Mouse (Mus musculus) left cerebral cortex, adult 6 months (tissue): ENCODE measurements around the gene Snx9. TPM values are rescaled to one million over a fixed set of nuclear protein-coding genes. Genes with fewer than 3 reads are reported as not detected.

Experiments used
- long read RNA-seq, 2 experiments: library from polyadenylated mRNA; unstranded; transcript quantifications; one replicate each; pipeline ENCODE4 v2.0.0; 2019 to 2020
- polyA plus RNA-seq: library from polyadenylated mRNA; unstranded; fragments of <200 nt; fragmentation: Nextera tagmentation; gene quantifications from 2 replicates; pipeline ENCODE4 v1.2.3, GENCODE M21; 2021

Snx9 gene
- 3.4 and 6.1 TPM in 2 replicates for polyA plus RNA-seq
- long read RNA-seq, experiment 1, transcript Snx9-201 (18 exons, 3,331 nt) = major isoform, 12 of 19 reads
- long read RNA-seq, experiment 1, partial matches to known transcripts = 6 of 19 reads
- long read RNA-seq, experiment 1, other reads (novel, unspliced or antisense) = 1 of 19 reads
- long read RNA-seq, experiment 2, partial matches to known transcripts = 4 of 5 reads
- long read RNA-seq, experiment 2, other reads (novel, unspliced or antisense) = 1 of 5 reads

DNA sequence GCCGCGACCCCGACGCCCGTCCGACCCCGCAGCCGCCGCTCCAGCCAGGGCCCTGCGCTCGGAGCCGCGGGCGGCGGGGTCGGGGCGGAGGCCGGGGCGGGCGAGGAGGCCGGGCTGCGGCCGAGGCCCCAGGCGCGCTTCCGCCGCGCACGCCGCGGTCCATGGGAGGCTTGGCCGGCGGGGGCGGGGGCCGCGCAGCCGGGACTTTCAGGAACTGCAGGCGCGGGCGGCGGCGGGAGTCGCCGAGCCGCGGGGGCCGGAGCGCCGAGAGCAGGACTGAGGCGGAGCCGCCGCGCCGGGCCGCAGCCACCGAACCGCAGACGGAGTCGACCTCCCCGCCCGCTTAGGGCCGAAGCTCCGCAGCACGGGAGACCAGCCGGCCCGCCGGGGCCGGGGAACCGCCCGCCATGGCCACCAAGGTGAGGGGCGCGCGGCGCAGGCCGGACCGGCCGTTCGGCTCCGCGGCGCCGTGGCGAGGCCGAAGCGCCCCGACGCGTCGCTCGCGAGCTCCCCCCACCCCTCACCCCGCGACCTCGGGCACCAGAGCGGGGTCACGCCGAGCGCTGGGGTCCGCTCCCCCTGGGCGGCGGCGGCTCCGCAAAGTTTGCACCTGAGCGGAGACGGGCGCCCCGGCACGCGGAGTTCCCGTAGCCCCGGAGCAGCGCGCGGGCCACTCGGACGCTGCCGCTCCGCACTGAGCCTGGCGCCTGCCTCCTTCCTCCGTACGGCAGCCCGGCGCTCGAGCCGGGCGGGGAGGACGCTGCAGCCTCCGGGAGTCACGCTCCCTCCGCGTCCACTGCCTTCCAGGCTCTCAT, at the start of gene Snx9:
Snx9 (plus strand) TSS at position 202 of the 815 bp plus-strand sequence.

DNA sequence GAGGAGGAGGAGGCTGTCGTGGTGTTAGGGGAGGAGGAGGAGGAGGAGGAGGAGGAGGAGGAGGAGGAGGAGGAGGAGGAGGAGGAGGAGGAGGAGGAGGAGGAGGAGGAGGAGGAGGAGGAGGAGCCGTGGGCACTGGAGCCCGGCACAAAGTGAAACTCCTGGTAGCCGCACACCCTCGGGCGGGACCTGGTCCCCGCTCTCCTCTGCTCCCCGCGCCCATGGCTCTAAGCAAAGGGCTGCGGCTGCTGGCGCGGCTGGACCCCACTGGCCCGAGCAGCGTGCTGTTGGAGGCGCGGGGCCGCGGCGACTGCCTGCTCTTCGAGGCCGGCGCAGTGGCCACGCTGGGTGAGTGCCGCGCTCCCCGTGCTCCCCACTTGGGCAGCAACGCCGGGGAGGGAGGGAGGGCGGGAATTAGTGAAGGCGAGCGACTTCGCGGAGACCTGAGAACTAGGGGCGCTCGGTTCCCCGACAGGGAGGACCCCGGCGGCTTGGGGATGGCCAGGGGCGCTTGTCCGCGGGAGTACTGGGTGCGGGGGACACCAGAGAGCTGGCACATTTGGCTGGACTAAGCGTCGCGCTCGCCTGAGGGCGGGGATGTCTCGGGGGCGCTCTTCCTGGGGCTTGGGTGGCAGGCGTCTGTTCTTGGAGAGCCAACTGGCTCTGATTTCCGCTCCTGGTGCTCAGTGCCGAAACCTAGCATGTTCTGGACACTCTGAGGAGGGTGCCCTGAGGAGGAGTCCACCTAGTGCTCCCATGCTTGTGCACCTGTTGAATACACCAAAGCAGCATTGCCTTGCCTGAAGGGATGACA, 100.3 kb downstream of the Snx9 start, which contains the start of gene Synj2:
Synj2 (plus strand) TSS at position 51 of the 814 bp plus-strand sequence.

Other genes starting within 250 kb of the Snx9 start
- gene Synj2, start 100.0 kb downstream of the Snx9 start, polyA plus RNA-seq = 18.2 and 18.3 TPM in 2 replicates
- 2.3 and 2.6 TPM in 2 replicates for gene Serac1, start 238.4 kb downstream of the Snx9 start, polyA plus RNA-seq
- 190 and 255 TPM in 2 replicates for gene Gtf2h5, start 238.5 kb downstream of the Snx9 start, polyA plus RNA-seq